Mouse (Mus musculus) cerebellum, adult 9-11 months (tissue): ENCODE data around the gene Pdik1l.
A peak's percentile ranks its signal among the peaks of the same experiment; 100 is the strongest.
"Not testable (repeated sequence)": the region's sequence is repeated elsewhere in the genome, so short reads cannot be mapped to it uniquely, and the experiment has no call there.

Experiments
- DNase-seq: peaks from one replicate; pipeline ENCODE4 v3.0.0; 2022

Pdik1l gene

GRCm38 (mm10) chr4:134298626-134299497 is 11.2 kb upstream of the Pdik1l start:
- no peak for DNase-seq

- no peak for DNase-seq
These were observed 9.7 kb upstream of the Pdik1l start for GRCm38 (mm10) chr4:134297369-134297768.

GRCm38 (mm10) chr4:134296523-134296922 is 8.8 kb upstream of the Pdik1l start:
- no peak for DNase-seq

- not testable (repeated sequence) for DNase-seq
These were observed 8.4 kb upstream of the Pdik1l start for GRCm38 (mm10) chr4:134296096-134296495.

- no peak for DNase-seq
These were observed 6.0 kb upstream of the Pdik1l start for GRCm38 (mm10) chr4:134293692-134294163.

- DNase-seq, result peak; percentile 8
These were observed 5.5 kb upstream of the Pdik1l start for GRCm38 (mm10) chr4:134293061-134293691.

- DNase-seq, result peak; percentile 58
These were observed 4.4 kb upstream of the Pdik1l start for GRCm38 (mm10) chr4:134292067-134292466.

GRCm38 (mm10) chr4:134288397-134289256 is 932 bp upstream of the Pdik1l start:
- peak; percentile 19 for DNase-seq

GRCm38 (mm10) chr4:134287168-134287564 is 529 bp downstream of the Pdik1l start:
- DNase-seq, result peak; percentile 95

GRCm38 (mm10) chr4:134286226-134287167 is 1.2 kb downstream of the Pdik1l start:
- DNase-seq, result no peak

- peak; percentile 21 for DNase-seq
These were observed 2.8 kb downstream of the Pdik1l start for GRCm38 (mm10) chr4:134284942-134285341.

- DNase-seq, result no peak
These were observed 14.0 kb downstream of the Pdik1l start for GRCm38 (mm10) chr4:134273417-134274345.

- DNase-seq, result no peak
These were observed 14.8 kb downstream of the Pdik1l start for GRCm38 (mm10) chr4:134272731-134273416.

- no peak for DNase-seq
These were observed 15.7 kb downstream of the Pdik1l start for GRCm38 (mm10) chr4:134271979-134272378.

GRCm38 (mm10) chr4:134269622-134270021 is 18.1 kb downstream of the Pdik1l start:
- DNase-seq, result not testable (repeated sequence)

- DNase-seq, result no peak
These were observed 19.5 kb downstream of the Pdik1l start for GRCm38 (mm10) chr4:134268102-134268655.

- DNase-seq, result no peak
These were observed 21.7 kb downstream of the Pdik1l start for GRCm38 (mm10) chr4:134265860-134266585.

GRCm38 (mm10) chr4:134263191-134263590 is 24.5 kb downstream of the Pdik1l start:
- DNase-seq, result no peak

- no peak for DNase-seq
These were observed 29.3 kb downstream of the Pdik1l start for GRCm38 (mm10) chr4:134258354-134258753.
